Mouse (Mus musculus): ENCODE data around the gene Gimap8.

DNA sequence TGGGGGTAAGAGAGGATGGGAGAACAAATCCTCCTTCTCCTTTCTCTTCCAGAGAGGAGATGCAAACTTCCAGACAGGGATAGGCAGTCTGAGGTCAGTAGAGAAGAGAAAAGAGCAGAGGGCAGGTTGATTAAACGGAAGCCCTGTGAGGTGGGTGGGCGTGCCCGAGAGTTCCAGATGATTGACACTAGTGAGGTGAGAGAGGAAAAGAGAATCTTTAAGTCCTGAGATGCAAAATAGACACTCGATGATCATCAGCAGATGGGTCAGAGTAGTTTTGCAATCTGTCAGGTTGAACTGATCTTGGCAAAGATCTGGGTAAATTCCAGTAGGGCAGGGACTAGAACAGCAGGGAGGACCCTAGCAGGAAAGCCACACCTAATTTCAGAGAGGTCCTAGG lies 17.7 kb downstream of the Gimap8 start:
- TF ChIP-seq POLR2A (IDR thresholded peaks at IDR 0.05; ENCODE audit: insufficient read depth, low read depth, low read length), result no peak
- no peak for TF ChIP-seq CTCF (IDR thresholded peaks at IDR 0.05)
- no peak for TF ChIP-seq EP300 (IDR thresholded peaks at IDR 0.05; ENCODE audit: insufficient read depth, low read depth, low read length)
